Mouse (Mus musculus): Measurements from ENCODE around the gene Wsb1. TPM values are rescaled to one million over a fixed set of nuclear protein-coding genes. Genes with fewer than 3 reads are reported as not detected.

Wsb1 gene
- total RNA-seq, 2 experiments from 2014 or later, result 89.6 to 95.4 TPM

DNA sequence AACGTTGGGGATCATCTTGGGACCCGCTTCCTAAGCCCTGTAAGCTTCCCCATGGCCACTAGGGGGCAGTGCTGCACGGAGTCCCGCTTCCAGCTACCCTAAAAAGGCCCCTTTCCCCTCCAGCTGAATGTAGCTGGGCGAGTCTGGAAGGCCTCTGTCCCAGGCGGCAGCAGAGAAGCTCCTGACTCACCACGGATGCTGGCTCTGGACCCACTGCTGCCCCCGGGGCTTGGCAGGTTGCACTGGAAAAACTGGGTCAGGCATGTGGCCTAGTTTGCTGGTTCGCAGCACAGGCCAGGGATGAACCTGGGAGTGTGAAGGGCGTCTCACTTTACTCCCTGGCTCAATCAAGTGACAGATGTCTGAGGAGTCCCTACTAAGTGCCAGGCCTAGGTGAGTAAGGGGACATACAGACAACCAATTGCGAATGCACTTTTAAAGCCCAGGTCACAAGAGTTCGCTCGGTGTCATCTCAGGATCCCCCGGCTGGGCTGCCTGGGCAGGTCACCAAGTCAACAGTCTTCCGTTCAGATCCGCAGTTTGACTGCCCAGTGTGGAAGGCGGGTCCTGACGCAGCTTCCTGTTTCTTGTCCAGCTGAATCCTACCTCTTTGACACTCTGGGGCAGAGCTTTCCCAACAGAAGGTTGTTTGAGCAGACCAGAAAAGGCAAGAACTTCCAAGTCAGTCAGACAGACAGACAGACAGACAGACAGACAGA is 29.8 kb downstream of the Wsb1 start:
- intact Hi-C loops (cut with DNase I), result loop anchor here (2.0 to 5.0 kb wide), 2 partner anchors 72 to 173 kb away; partner anchors contain the start of gene Gm9964
- peak; percentile 68 to 88 for DNase-seq (ENCODE audit: extremely low spot score in 1 of 2, low spot score in 2 of 2)

DNA sequence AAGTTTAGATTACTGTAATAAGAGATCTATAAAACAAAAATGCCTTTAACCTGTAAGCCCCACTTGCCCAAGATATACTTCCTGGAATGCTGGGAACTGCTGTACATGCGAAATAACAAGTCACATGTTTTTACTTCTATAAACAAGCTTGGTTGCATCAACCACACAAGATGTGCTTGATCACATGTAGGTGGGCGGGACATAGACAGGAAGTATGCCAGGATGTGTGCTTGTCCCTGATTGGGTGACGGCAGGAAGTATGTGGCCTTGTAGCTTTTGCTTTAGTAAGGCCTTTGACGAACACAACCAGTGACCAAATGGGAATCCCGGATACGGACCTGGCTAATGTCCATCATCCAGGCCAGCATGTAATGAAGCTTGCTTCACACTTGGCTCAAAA is 31.1 kb downstream of the Wsb1 start:
- DNase-seq (ENCODE audit: extremely low spot score in 1 of 2, low spot score in 2 of 2), result peak in 1 of 2 experiments; percentile 49
- intact Hi-C loops (cut with DNase I), result no loop called here

DNA sequence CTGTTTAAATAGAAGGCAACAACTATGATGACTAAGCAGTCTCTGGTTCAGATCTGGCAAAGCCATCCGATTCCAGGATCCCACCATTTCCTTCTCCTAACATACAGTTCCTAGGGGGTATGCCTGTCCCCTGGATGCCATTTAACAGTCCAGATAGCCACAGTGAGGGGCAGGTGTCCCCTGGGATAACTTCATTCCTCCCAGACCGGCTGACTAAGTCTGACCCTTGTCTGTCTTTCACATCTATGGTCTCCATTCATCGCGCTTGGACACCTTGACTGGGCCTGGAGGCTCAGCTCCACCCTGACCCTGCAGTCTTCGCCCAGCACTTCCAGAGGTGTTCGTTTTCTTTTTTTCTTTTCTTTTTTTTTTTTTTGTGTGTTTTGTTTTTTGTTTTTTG is 31.8 kb downstream of the Wsb1 start:
- DNase-seq (ENCODE audit: extremely low spot score in 1 of 2, low spot score in 2 of 2), result no peak
- intact Hi-C loops (cut with DNase I), result no loop called here

DNA sequence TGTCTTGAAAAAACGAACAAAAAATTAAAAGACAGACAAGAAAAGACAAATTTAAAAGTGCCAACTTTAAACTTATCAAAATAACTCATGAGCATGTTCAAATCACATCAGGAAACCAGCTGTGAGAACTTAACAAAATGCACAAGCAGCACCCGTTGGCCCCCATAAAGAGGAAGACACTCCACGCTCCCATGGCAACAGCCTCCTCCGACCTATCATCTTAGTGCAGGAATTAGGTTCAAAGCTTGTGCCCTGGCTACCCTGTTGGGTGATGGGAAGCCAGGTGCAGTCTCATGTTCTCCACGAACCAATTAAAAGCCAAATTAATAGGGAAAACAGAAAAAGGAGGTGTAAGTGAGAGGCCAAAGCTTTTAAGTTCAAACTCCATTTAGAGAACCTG is 32.8 kb downstream of the Wsb1 start:
- no peak for DNase-seq (ENCODE audit: extremely low spot score in 1 of 2, low spot score in 2 of 2)
- intact Hi-C loops (cut with DNase I), result no loop called here

DNA sequence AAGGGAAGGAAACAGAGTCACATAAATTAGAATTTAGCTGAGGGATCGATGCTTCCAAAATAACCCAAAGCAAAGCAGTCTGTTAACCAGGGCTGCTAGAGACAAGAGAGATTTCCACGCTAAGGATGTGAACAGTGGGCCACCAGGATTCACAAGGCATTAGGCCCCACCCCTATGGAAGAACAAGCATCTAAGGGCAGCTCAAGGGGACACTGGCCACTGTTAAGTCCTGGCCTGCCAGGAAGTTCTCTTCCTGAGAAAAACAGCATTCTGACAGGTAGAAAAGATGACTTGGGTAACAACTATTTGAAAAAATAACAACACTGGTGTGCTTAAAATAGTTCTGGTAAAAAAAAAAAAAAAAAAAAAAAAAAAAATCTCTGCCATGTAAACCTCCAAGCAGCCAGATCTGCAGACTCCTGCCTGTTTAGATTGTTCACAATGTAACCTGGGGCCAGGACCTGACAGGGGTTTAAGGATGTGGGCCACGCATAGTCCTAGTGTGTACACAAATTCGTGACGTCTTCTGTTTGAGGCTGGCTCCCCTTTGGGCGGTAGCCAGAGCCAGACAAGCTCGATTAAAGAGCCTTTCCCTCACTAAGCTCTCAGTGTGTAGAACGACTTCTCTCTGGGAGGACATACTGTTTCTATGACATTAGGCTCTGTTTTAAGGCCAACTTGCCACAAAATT is 35.4 kb downstream of the Wsb1 start:
- peak in 1 of 2 experiments; percentile 19 for DNase-seq (ENCODE audit: extremely low spot score in 1 of 2, low spot score in 2 of 2)
- intact Hi-C loops (cut with DNase I), result loop anchor here (10.0 kb wide), 1 partner anchor 374 kb away; no protein-coding TSS in a partner anchor

DNA sequence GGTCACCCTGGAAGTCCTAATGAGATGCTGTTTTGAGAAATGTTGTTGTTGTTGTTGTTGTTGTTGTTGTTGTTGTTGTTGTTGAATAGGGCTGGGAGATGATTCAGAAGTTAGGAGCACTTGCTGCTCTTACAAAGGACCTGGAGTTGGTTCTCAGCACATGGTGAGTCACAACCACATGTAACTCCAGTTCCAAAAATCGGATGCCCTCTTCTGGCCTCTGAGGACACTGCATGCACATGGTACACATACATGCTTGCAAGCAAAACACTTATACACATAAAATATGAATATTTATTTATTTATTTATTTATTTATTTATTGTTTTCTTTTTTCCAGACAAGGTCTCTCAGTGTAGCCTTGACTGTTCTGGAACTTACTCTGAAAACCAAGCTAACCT is 36.4 kb downstream of the Wsb1 start:
- intact Hi-C loops (cut with DNase I), result loop anchor here (10.0 kb wide), 1 partner anchor 373 kb away; no protein-coding TSS in a partner anchor
- peak in 1 of 2 experiments; percentile 10 for DNase-seq (ENCODE audit: extremely low spot score in 1 of 2, low spot score in 2 of 2)

DNA sequence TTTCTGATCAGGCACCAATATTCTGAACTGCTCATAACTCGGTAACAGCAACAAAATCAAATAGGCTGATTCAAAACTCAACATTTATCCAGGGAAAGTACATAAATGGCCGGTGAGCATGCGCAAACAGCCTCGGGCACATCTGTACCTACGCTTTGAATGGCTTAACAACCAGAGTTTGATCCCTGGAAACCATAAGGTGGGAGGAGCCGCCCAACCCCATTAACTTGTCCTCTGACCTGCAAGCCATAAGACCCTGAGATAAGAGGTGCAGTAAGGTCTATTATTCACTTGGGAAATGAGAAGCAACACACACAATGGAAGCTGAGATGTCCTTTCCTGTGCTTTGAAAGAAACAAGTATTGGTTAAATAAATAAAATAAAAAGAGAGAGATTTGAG is 37.3 kb downstream of the Wsb1 start:
- DNase-seq (ENCODE audit: extremely low spot score in 1 of 2, low spot score in 2 of 2), result peak in 1 of 2 experiments; percentile 6
- intact Hi-C loops (cut with DNase I), result loop anchor here (10.0 kb wide), 1 partner anchor 372 kb away; no protein-coding TSS in a partner anchor

DNA sequence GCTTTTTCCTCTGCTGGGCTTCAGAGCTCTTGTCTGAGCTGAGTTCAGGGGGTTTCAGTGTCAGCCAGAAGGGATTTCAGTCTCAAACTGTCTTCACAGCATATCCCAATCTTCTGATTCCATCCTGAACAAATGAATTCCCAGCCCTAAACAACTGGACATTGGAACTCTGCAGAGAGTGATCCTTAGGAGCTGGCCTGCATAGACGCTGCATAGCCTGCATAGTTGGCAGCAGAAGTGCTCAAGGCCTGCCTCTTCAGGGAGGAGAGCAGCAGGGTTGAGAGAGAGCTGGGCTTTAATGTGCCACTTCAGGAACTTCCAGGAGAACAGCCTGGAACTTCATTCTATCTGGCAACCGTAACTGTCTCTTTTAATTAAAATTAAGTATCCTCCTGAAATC is 38.9 kb downstream of the Wsb1 start:
- DNase-seq (ENCODE audit: extremely low spot score in 1 of 2, low spot score in 2 of 2), result peak in 1 of 2 experiments; percentile 8
- intact Hi-C loops (cut with DNase I), result loop anchor here (10.0 kb wide), 1 partner anchor 371 kb away; no protein-coding TSS in a partner anchor

DNA sequence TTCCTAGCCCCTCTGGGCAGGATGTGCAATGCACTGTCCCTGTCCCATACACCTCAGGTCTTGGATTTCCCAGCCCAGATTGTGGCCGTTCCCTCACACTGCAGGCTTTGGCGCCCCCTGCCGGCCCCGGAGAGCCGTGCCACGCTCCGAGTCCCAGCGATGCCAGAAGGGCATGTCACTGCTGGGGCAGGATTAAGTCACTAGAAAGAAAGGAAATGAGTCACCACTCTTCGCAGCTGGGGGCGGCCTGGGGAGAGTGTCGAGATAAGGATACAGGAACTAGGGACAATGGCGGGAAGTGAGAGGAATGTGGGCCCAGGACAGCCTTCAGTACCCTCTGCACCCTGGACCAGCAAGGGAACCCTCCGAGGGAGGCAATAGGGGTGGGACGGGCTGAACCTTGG is 40.5 kb downstream of the Wsb1 start:
- DNase-seq (ENCODE audit: extremely low spot score in 1 of 2, low spot score in 2 of 2), result peak; percentile 80 to 93
- intact Hi-C loops (cut with DNase I), result loop anchor here (1.0 to 10.0 kb wide), 4 partner anchors 72 to 369 kb away; no protein-coding TSS in a partner anchor

DNA sequence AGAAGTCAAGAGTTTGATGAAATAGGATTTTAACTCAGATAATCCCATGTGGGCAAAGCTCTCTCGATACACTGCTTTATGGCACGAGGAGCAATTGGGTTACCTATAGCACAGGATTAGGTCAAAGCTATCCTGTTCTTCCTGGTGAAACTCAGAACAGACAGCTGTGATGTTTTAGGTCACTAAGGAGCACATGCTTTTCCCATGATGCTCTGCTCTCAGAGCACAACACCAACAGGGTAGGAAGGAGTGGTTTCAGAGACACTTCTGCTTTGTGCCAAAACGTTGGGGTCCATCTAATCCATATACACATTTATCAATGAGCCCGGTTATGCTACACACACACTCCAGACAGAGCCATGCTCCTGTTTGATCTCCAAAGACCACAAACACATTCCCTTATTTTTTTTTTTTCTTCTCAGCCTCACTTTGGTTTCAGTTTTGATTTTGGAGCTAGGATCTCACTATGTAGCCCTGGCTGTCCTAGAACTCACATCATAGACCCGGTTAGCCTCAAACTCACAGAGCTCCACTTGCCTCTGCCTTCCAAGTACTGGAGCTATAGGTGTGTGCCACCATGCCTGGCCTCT is 44.5 kb downstream of the Wsb1 start:
- DNase-seq (ENCODE audit: extremely low spot score in 1 of 2, low spot score in 2 of 2), result no peak
- intact Hi-C loops (cut with DNase I), result loop anchor here (5.0 to 10.0 kb wide), 3 partner anchors 68 to 365 kb away; no protein-coding TSS in a partner anchor

DNA sequence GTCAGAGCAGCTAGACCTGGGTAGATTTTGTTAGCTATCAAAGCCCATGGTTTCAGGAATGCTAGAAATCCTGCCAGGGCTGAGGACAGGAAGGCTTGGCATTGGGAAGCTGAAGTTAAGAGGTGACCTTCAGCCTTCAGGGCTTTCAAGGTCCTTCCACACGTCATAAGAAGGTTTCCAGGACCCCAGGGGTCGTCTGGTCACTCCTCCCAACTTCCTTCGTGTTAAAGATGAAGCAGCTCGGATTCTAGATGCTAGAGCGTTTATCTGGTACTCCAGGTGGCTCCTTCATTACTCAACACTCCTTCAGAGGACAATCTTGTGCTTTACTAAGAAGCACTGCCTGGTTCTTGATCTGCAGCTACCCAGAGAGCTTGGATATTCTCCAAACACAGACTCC is 45.4 kb downstream of the Wsb1 start:
- intact Hi-C loops (cut with DNase I), result no loop called here
- DNase-seq (ENCODE audit: extremely low spot score in 1 of 2, low spot score in 2 of 2), result no peak

DNA sequence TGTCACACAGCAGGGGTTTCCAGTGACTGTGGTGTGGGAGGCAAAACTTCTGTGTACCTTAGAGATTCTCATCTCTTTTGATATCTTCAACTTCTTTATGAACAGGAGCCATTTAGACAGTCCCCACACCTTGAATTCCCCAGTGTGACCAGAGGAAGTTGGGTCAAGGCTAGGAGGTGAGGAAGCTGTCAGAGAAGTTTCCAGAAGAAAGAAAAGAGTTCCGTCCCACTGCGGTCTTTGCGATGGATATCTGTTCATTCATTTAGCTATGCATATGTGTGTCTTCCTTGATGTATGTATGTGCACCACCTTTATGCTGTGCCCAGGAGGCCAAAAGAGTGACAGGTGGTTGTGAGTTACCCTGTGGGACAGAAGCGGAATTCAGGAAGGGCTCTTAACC is 46.0 kb downstream of the Wsb1 start:
- DNase-seq (ENCODE audit: extremely low spot score in 1 of 2, low spot score in 2 of 2), result no peak
- intact Hi-C loops (cut with DNase I), result no loop called here

DNA sequence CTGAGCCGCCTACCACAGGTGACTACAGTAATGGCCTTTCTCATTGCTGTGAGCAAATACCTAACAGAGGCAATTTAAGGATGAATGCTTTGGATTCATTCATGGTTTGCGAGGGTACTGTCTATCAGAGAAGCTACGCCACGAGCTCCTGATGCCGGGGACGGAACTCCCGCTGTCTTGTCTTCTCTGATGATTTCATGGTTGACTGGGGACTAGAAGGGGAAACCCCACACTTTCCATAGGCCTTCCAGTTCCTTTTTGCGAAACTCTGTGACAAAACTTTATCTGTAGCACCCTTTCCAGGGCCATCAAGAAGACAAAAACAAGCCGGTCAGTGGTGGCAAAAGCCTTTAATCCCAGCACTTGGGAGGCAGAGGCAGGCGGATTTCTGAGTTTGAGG is 46.8 kb downstream of the Wsb1 start:
- intact Hi-C loops (cut with DNase I), result no loop called here
- no peak for DNase-seq (ENCODE audit: extremely low spot score in 1 of 2, low spot score in 2 of 2)

DNA sequence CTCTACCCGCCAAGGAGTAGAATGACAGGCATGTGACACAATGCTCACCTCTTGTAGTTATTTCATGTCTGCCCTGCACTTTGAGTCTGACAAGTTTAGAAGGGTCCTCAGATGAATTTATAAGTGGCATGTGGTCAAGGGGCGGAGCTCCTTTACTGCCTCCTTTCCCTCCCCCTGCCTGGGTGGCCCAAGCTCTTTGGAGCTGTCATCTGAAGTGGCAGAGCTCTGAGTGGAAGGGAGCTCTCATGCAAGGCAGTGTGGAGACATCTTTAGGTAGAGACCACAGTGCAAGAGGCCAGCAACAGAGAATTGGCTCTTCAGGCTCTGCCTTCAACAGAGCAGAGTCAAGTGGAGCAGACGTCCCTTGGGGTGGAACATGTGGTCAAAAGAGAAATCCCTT is 50.0 kb downstream of the Wsb1 start:
- intact Hi-C loops (cut with DNase I), result no loop called here
- no peak for DNase-seq (ENCODE audit: extremely low spot score in 1 of 2, low spot score in 2 of 2)

DNA sequence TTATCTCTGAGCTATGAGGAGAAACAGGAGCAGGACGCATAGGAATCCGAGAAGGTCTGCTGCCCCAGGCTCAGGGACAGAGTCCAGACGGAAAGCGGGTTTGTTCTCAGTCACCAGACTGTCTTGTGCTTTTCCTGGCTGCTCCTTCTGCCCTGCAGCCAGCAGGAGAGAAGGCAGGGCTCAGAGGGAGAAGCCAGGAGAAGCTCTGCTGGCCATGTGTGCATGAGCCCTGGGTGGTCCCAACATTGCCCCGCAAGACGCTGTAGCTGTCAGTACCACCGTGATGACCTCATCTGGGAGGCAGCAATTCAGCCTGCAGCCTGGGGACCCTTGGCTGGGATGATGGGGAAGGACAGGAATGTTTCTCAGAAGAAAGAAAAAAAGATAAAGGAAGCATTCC is 54.0 kb downstream of the Wsb1 start:
- intact Hi-C loops (cut with DNase I), result no loop called here

DNA sequence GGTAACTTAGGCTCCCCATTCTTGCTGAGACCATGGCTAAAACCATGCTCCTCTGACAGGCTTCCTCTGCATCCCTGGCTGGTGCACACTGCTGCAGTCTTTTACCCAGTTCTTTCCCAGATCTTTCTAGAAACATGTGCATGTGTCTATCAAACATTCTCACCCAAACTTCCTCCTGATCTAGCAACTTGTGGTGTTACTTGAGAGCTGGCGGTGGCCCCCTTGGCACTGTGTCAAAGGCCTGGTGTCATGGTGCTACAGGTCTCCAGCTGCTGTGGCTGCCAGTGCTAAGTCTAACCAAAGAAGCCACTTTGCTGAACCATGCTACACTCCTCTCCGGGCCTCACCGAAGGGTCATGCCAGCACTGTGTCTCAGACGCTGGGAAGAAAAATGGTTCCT is 55.9 kb downstream of the Wsb1 start:
- intact Hi-C loops (cut with DNase I), result no loop called here
- DNase-seq (ENCODE audit: extremely low spot score in 1 of 2, low spot score in 2 of 2), result no peak

More for the DNA sequence above, 54.0 kb downstream of the Wsb1 start:
- DNase-seq (ENCODE audit: extremely low spot score in 1 of 2, low spot score in 2 of 2), result peak in 1 of 2 experiments; percentile 35

DNA sequence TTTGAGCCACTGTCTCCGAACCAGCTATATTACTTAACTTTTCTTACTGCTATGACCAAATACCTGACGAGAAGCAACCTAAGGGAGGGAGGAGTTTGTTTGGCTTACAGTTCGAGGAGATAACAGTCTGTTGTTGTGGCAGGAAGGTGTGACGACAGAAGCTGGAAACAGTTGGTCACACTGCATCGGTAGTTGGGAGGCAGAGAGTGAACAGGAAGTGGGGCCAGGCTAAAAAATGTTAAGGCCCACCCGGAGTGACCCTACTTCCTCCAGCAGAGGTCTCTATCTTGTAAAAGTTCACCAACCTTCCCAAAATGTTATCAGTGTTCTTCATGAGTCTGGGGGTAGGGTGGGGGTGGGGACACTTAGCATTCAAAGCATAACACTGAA is 56.6 kb downstream of the Wsb1 start:
- DNase-seq (ENCODE audit: extremely low spot score in 1 of 2, low spot score in 2 of 2), result no peak
- intact Hi-C loops (cut with DNase I), result no loop called here

DNA sequence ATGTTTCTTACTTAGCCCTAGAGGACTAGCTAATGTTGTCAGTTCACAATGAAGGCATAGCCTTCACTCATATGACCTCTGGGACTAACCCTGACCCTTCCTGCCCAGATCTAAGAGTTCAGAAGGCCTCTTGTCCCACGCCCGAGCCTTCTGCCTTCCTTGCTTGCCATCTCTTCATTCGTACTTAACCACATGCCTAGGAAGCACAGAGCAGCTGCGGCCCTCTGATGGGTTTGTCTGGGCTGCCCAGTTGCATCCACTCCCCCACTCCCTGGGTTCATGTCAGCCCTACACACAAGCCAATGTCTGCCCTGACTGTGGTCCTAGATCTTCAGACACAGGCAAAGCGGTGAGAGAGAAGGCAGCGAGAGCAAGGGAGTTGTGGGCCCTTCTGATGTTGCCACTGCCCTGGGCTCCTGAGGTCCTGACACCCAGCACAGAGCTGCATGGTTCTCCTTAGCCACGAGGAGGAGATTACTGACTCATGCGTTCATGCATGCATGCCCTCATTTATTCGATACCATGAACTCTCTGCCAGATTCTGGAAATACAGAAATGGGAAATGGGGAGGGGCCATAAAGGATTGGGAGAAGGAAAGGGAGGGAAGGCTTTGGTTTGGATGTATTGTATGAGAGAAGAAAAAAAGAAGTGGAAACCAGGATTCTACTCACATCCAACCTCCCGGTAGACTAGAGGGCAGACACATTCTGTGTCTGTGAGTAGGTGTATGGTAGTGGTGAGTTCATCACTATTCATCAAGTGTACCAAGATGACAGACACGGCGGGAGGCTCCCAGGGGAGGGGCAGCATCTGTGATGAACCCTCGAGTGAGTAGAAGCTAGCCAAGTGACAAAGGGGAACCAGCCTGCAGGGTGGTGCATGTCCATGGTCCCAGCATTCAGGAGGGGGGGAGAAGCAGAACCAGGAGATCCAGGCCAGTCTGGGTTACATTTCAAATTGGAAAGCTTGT is 57.3 kb downstream of the Wsb1 start:
- intact Hi-C loops (cut with DNase I), result no loop called here
- no peak for DNase-seq (ENCODE audit: extremely low spot score in 1 of 2, low spot score in 2 of 2)

All from left cerebral cortex, postnatal 10 days (tissue).